Mouse (Mus musculus) E14TG2a.4 (cell line): ENCODE measurements around the gene Zcchc8.
"Not testable (repeated sequence)": the region's sequence is repeated elsewhere in the genome, so short reads cannot be mapped to it uniquely, and the experiment has no call there.

Experiments
- H3K27me3 ChIP-seq: 2 replicates; pipeline ENCODE4 v1.6.1; 2014; ENCODE audit warnings: low read length, control low read depth; ENCODE audit not compliant: insufficient read depth
- H3K36me3 ChIP-seq: 2 replicates; pipeline ENCODE4 v1.6.1; 2014; ENCODE audit warnings: low read length, control low read depth; ENCODE audit not compliant: insufficient read depth
- H3K4me1 ChIP-seq: replicated peaks from 2 replicates; pipeline ENCODE4 v1.6.1; 2014; ENCODE audit warnings: low read depth, low read length, control low read depth
- H3K4me3 ChIP-seq: replicated peaks from 2 replicates; pipeline ENCODE4 v1.5.1; 2014; ENCODE audit warnings: mild to moderate bottlenecking, low read length
- H3K9me3 ChIP-seq: 2 replicates; pipeline ENCODE4 v1.6.1; 2014; ENCODE audit warnings: low read length, control low read depth
- CTCF ChIP-seq: conservative IDR thresholded peaks from 2 replicates; pipeline ENCODE4 v1.5.1; 2014; ENCODE audit warnings: low read length
- NANOG ChIP-seq: IDR thresholded peaks from 2 replicates; pipeline ENCODE4 v1.6.1; 2014; ENCODE audit warnings: borderline replicate concordance, low read length, mixed read lengths
- POU5F1 ChIP-seq: IDR thresholded peaks from 2 replicates; pipeline ENCODE4 v1.6.1; 2014; ENCODE audit warnings: low read length, borderline replicate concordance

Zcchc8 gene

GRCm38 (mm10) chr5:123720328-123721311 lies at the start of gene Zcchc8:
Zcchc8 (minus strand) TSS chr5:123721100.
- Histone ChIP-seq H3K4me1 (peaks cover 37% of the 10 kb centered on the region), H3K9me3 (no peaks in the 10 kb centered on the region), H3K27me3 (no peaks in the 10 kb centered on the region), H3K36me3 (peaks cover 30% of the 10 kb centered on the region), H3K4me3 (peak within 1 kb of the TSS; percentile 93)
- no peak for TF ChIP-seq CTCF
- no peak for TF ChIP-seq NANOG
- no peak for TF ChIP-seq POU5F1

GRCm38 (mm10) chr5:123766455-123766854 lies 45.6 kb upstream of the Zcchc8 start:
- not testable (repeated sequence) for H3K4me3 ChIP-seq, H3K4me1 ChIP-seq, H3K27me3 ChIP-seq, H3K9me3 ChIP-seq
- peaks cover 96% of the 10 kb centered on the region for H3K36me3 ChIP-seq

GRCm38 (mm10) chr5:123765506-123765905 lies 44.6 kb upstream of the Zcchc8 start:
- Histone ChIP-seq H3K9me3 (no peaks in the 10 kb centered on the region), H3K36me3 (peaks cover 95% of the 10 kb centered on the region), H3K4me3 (no peak overlapping the region), H3K27me3 (no peaks in the 10 kb centered on the region), H3K4me1 (peaks cover 8% of the 10 kb centered on the region)
- TF ChIP-seq POU5F1: no peak
- no peak for TF ChIP-seq CTCF
- TF ChIP-seq NANOG: no peak

GRCm38 (mm10) chr5:123749065-123750064 lies 28.5 kb upstream of the Zcchc8 start, which contains the start of the genes Rsrc2 and Kntc1:
Rsrc2 (minus strand) TSS chr5:123749414.
Kntc1 (plus strand) TSS chr5:123749716.
- TF ChIP-seq CTCF: no peak
- no peak for TF ChIP-seq POU5F1
- no peak for TF ChIP-seq NANOG
- Histone ChIP-seq H3K9me3 (no peaks in the 10 kb centered on the region), H3K4me3 (peak within 1 kb of the TSS; percentile 88), H3K36me3 (peaks cover 63% of the 10 kb centered on the region), H3K4me1 (peaks cover 49% of the 10 kb centered on the region), H3K27me3 (no peaks in the 10 kb centered on the region)

GRCm38 (mm10) chr5:123748339-123749064 lies 27.6 kb upstream of the Zcchc8 start:
- H3K4me3 ChIP-seq: peak overlapping the region; percentile 88
- H3K36me3 ChIP-seq: peaks cover 63% of the 10 kb centered on the region
- peaks cover 52% of the 10 kb centered on the region for H3K4me1 ChIP-seq
- no peak for TF ChIP-seq CTCF
- TF ChIP-seq POU5F1: no peak
- no peak for TF ChIP-seq NANOG
- H3K27me3 ChIP-seq: no peaks in the 10 kb centered on the region
- no peaks in the 10 kb centered on the region for H3K9me3 ChIP-seq

- Histone ChIP-seq H3K4me3 (peak overlapping the region; percentile 88), H3K27me3 (no peaks in the 10 kb centered on the region), H3K4me1 (peaks cover 52% of the 10 kb centered on the region), H3K9me3 (no peaks in the 10 kb centered on the region), H3K36me3 (peaks cover 65% of the 10 kb centered on the region)
- TF ChIP-seq NANOG (no peak), POU5F1 (no peak), CTCF (no peak)
These were observed 26.7 kb upstream of the Zcchc8 start for GRCm38 (mm10) chr5:123747604-123748003.

- TF ChIP-seq NANOG (no peak), POU5F1 (no peak), CTCF (no peak)
- peaks cover 42% of the 10 kb centered on the region for H3K4me1 ChIP-seq
- no peaks in the 10 kb centered on the region for H3K27me3 ChIP-seq
- H3K9me3 ChIP-seq: no peaks in the 10 kb centered on the region
- peak overlapping the region; percentile 88 for H3K4me3 ChIP-seq
- peaks cover 64% of the 10 kb centered on the region for H3K36me3 ChIP-seq
These were observed 25.4 kb upstream of the Zcchc8 start for GRCm38 (mm10) chr5:123746253-123746652.

GRCm38 (mm10) chr5:123744358-123744757 lies 23.5 kb upstream of the Zcchc8 start:
- Histone ChIP-seq H3K4me3 (no peak overlapping the region), H3K27me3 (no peaks in the 10 kb centered on the region), H3K36me3 (peaks cover 81% of the 10 kb centered on the region), H3K4me1 (peaks cover 31% of the 10 kb centered on the region), H3K9me3 (no peaks in the 10 kb centered on the region)
- no peak for TF ChIP-seq CTCF
- no peak for TF ChIP-seq POU5F1
